Mouse (Mus musculus) left cerebral cortex, adult 18-20 months (tissue): Measurements from ENCODE around the gene Dglucy. TPM values are rescaled to one million over a fixed set of nuclear protein-coding genes. Genes with fewer than 3 reads are reported as not detected.
A peak's percentile ranks its signal among the peaks of the same experiment; 100 is the strongest.

Experiments
- DNase-seq, 2 experiments: peaks; one replicate each; pipeline ENCODE4 v3.0.0; 2021 to 2022; ENCODE audit warnings: low spot score in 2 of 2, mixed read lengths in 1 of 2
- total RNA-seq, 2 experiments: library from RNA; stranded (reverse); gene quantifications; 2 replicates each; pipeline ENCODE4 v1.2.3; 2021

Dglucy gene
- total RNA-seq, 2 experiments from 2014 or later, result 9.0 to 13.0 TPM

DNA sequence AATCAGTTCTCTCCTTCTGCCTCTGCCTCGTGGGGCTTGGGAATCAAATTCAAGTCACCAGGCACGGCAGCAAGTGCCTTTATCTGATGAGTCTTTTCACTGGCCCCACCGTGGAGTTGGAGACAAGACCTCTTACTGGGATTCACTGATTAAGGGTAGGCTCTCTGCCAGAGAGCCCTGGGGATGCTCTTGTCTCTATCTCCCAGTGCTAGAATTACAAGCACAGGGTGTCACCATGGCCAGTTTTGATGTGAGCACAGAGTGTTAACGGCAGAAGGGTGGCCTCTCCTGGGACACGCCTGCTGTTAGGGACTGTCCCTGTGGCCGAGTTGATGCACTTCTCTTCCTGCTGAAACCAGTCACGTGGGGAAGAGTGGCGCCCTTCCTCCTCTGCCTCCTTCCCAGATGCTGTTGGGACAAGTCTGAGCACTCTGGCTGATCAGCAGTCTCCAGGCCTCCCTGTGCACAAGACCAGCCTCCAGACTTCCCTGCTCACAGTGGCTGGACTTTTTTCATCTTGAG, 60.3 kb downstream of the Dglucy start:
- no peak for DNase-seq

GRCm38 (mm10) chr12:100839926-100840325, 61.1 kb downstream of the Dglucy start:
- no peak for DNase-seq

- peak; percentile 84 to 91 for DNase-seq
Measured at GRCm38 (mm10) chr12:100841211-100841792, 62.4 kb downstream of the Dglucy start.

GRCm38 (mm10) chr12:100843171-100843570, 64.3 kb downstream of the Dglucy start:
- DNase-seq, result no peak

GRCm38 (mm10) chr12:100844546-100844945, 65.7 kb downstream of the Dglucy start:
- DNase-seq, result no peak

DNA sequence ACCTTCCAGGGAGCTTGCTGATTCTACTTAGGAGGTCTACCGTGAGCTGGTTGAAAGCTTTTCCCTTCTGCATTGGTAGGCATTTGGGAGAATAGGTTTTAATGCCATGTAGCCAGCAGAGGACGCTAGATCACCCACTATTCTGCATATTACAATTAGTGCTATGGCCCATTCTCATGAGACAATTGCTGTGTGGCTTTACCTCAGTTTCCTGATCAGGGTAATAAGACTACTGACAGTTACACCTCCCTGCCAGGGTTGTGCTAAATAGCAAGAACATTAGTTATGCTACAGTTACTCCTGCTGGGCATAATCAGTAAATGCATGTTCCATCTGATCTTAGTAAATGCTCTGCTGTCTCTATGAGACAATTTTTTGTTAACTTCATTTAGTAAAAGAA, 67.0 kb downstream of the Dglucy start:
- DNase-seq, result no peak

DNA sequence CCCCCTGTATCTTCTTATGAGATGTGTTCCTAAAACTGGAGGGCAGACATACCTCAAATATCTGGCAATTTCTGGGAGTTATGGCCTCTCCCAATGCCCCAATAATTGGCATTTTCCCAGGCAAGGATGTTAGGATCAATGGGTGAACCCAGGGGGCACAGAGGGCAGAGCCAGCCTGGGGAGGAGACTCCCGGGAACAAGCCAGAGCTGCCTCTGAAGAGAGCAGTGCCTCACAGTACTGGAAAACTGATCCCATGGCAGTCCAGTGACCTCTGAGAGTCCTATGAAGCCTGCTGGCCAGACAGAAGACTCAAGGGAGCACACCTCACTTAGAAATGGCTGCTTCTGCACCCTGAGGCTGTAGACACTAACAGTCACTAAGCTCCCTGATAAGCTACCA, 67.7 kb downstream of the Dglucy start:
- no peak for DNase-seq

GRCm38 (mm10) chr12:100847437-100848080, 68.7 kb downstream of the Dglucy start:
- DNase-seq, result no peak

- peak in 1 of 2 experiments; percentile 42 for DNase-seq
Measured at GRCm38 (mm10) chr12:100849421-100850138, 70.7 kb downstream of the Dglucy start.

- no peak for DNase-seq
Measured at GRCm38 (mm10) chr12:100852370-100852769, 73.5 kb downstream of the Dglucy start.

GRCm38 (mm10) chr12:100856337-100856736, 77.5 kb downstream of the Dglucy start:
- DNase-seq, result no peak

GRCm38 (mm10) chr12:100857791-100858190, 78.9 kb downstream of the Dglucy start:
- no peak for DNase-seq

- no peak for DNase-seq
Measured at GRCm38 (mm10) chr12:100862272-100862671, 83.4 kb downstream of the Dglucy start.

- no peak for DNase-seq
Measured at GRCm38 (mm10) chr12:100862856-100863446, 84.1 kb downstream of the Dglucy start.

DNA sequence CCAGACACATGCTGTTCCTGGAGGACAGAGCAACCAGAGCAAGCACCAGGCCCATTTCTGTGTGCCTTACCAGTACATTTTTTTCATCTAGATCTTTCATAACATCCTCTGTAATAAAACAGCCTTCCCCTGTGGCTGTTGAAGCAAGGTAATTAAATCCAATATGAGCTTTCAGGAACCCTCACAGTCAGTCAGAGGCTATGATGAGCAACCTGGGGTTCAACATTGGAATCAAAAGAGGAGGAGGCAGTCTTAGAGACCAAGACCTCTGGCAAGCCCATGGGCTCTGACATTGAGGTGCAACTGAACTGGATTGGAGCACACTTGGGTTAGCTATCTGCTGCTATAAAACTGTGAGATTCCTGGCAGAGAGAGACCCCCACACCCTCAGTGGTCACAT, 86.2 kb downstream of the Dglucy start:
- DNase-seq, result no peak

DNA sequence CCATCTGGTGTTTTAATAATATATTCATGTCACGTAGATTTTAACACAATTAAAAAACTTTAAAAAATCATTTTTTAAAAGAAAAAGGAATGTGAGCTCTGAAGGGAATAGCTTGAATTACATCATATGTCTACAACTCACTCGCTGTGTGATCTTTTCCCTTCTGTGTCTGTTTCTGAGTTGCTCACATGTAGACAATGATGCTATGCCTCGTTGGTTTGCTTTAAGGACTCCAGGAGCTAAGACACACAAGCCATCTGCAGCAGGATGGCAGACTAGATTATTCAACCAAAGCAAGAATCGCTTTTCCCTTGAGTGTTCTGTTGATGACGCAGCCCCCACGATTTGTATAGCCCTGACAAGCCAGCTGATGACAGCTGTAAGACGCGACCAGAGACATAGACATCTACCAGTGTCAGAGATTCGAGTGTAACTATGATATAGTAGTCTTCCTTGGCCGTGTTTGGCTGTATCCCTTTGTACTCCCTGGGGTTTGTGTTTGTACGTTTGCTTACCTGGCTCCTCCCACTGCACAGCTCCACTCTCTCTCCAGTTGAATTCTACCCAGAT, 86.7 kb downstream of the Dglucy start:
- no peak for DNase-seq

GRCm38 (mm10) chr12:100867097-100867496, 88.2 kb downstream of the Dglucy start:
- no peak for DNase-seq

DNA sequence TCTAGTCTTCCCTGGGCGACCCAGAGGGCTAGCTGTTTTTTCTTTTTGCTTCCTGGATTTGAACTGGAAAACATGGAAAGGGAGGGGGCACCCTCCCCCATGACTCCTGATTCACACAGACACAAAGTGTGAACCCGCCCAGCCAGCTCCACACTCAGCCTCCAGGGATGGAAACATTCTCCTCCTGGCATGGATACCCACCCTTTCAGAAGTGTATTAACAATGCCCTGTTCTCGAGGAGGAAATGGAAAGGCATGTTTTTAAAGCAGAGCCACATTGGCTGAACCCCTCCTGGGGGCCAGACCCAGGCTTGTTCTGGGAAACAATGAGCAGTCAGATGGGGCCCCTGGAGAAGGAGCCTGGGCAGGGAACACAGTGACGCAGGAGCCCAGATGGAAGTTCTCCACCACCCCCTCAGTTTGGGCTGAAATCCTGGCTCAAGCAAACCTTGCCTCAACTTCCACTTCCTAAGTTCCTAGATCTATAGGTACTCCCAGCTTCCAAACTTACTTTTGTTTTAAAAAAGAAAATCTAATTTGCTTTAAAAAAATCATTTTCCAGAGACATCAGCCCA, 89.3 kb downstream of the Dglucy start:
- peak in 1 of 2 experiments; percentile 26 for DNase-seq

DNA sequence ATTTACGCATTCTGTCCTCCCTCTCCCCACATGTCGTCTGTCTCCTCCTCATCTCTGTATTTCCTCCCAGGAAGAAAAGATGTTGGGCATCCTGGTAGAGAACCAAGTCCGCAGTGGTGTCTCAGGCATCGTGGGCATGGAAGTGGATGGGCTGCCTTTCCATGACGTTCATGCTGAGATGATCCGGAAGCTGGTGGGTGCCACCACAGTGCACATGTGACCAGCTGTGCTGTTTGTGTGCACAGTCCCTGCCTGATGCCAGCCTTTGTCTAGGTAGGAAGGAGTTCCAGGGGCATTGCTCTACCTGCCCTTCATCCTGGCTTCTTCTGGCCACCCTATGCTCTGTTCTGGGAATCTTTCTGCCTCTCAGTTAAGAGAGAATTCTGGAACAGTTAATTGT, 92.4 kb downstream of the Dglucy start:
- DNase-seq, result no peak

DNA sequence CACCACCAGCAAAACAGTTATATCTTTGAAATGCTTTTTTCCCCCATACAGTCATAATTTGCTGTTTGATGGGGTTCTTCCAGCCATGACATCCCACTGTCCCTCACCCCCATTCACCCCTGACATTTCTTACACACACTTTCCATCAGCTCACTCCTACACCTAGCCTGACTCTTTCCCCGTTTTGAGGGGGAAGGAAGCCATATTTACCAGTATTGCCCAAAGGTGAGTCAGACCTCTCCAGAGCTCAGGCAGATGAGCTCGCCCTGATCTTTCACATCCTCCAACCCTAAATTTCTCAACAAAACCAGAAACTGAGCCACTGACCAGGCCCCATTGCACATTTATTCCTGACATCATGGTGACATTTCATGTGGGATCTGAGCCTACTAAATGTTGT, 93.0 kb downstream of the Dglucy start:
- DNase-seq, result no peak

DNA sequence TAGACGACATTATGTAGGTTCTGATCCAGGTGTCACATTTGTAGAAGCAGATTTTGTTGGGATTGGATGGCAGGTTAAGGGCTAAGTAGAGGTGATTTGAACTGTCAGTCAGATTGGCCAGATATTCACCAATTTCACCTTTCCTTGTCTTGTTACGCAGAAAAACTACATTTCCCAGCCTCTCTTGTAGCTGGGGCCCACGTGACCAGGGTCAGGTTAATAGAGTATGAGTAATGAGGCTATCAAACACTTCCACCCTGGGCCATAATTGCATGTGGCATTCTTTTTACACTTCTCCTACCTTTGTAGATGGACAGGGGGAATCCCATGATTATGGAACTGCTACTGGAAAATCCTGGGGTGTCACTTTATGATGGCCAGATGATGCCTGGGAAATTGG, 94.8 kb downstream of the Dglucy start:
- no peak for DNase-seq
